ENCODE assay signal across 19 mouse cellular contexts in the genomic region with DNA sequence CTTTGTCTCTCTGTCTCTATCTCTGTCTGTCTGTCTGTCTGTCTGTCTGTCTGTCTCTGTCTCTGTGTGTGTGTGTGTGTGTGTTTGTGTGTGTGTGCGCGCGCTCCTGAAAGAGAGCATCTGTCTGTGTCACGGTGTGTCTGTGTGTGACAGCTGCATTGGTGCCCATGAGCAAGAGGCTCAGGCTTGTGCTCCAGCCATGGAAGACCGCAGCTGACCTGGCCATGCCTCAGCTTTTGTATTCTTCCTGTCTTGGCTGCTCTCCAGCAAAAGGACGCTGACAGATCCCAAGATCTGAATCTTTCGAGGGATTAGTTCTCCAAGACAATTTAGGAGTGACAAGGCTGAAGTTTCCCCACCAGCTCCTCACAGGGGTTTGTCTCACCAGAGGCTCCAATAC. TPM values are rescaled to one million over a fixed set of nuclear protein-coding genes. Genes with fewer than 3 reads are reported as not detected.
DNase-seq lines count a peak whose midpoint lies in the region; ATAC-seq and TF ChIP-seq lines count a peak whose summit lies in the region.
"Had no signal": no experiment of that assay in that cellular context is flagged by ENCODE, and none has a peak within 500 bp of the region (broad histone marks: within the 10 kb centered on the region; RNA-seq: fewer than 3 reads in every experiment).

No protein-coding gene starts in this region.

- H3K27ac ChIP-seq in embryonic facial prominence, embryonic 14.5 days (replicated peaks; ENCODE audit: low read depth, low read length), result peak overlapping the region; percentile 44; the same call in 1 of the 2 replicates
- H3K27ac ChIP-seq in embryonic facial prominence, embryonic 10.5 days (replicated peaks), result no peak overlapping the region
- H3K27ac ChIP-seq in lung, embryonic 14.5 days (ENCODE audit: low read depth), result peak overlapping the region; percentile 28; the same call in 1 of the 2 replicates
- peak overlapping the region; percentile 2; the same call in 1 of the 2 replicates for H3K27ac ChIP-seq in intestine, embryonic 16.5 days (ENCODE audit: low read length)
- H3K27ac ChIP-seq: forebrain, embryonic 15.5 days; hindbrain, embryonic 12.5 days had no signal

- no peak overlapping the region for H3ac ChIP-seq in C2C12 (ENCODE audit: control insufficient read depth, insufficient read length, low read depth)

- no peaks in the 10 kb centered on the region for H3K27me3 ChIP-seq in embryonic facial prominence, embryonic 14.5 days (replicated peaks; ENCODE audit: control insufficient read depth, insufficient read depth, low read length)
- peaks cover 21% of the 10 kb centered on the region for H3K27me3 ChIP-seq in embryonic facial prominence, embryonic 10.5 days (replicated peaks; ENCODE audit: low read depth, poor library complexity, severe bottlenecking)
- H3K27me3 ChIP-seq in lung, embryonic 14.5 days (ENCODE audit: insufficient read depth, low read length), result no peaks in the 10 kb centered on the region
- H3K27me3 ChIP-seq in C2C12 (ENCODE audit: control insufficient read depth, insufficient read depth, insufficient read length), result peaks cover 5% of the 10 kb centered on the region
- H3K27me3 ChIP-seq in intestine, embryonic 16.5 days (replicated peaks; ENCODE audit: control insufficient read depth, insufficient read depth, low read length), result no peaks in the 10 kb centered on the region
- H3K27me3 ChIP-seq: hindbrain, embryonic 12.5 days had no signal

- DNase-seq in embryonic facial prominence, embryonic 14.5 days (ENCODE audit: low spot score), result peak; percentile 54
- DNase-seq in embryonic facial prominence, embryonic 10.5 days (ENCODE audit: low spot score), result no peak
- DNase-seq in lung, embryonic 14.5 days, result peak; percentile 51
- no peak for DNase-seq in lung, postnatal 36 days
- DNase-seq in embryo, embryonic 10.5 days (ENCODE audit: low spot score), result no peak
- DNase-seq: adrenal gland, adult 2 months; adrenal gland, postnatal 25 days; cerebellum, adult 2 months; gastrocnemius, postnatal 10 days; heart, adult 18-20 months; heart, postnatal 10 days; heart, postnatal 4 days had no signal

- TF ChIP-seq CTCF in lung, embryonic 14.5 days (IDR thresholded peaks at IDR 0.05; ENCODE audit: low read depth), result no peak
- TF ChIP-seq CTCF in C2C12 (IDR thresholded peaks at IDR 0.05; ENCODE audit: control insufficient read depth, insufficient read depth, insufficient read length), result no peak

- no peaks in the 10 kb centered on the region for H3K9me3 ChIP-seq in embryonic facial prominence, embryonic 14.5 days (ENCODE audit: control insufficient read depth, low read length)
- no peaks in the 10 kb centered on the region for H3K9me3 ChIP-seq in embryonic facial prominence, embryonic 10.5 days
- no peaks in the 10 kb centered on the region for H3K9me3 ChIP-seq in lung, embryonic 14.5 days (ENCODE audit: low read depth, low read length)
- H3K9me3 ChIP-seq in intestine, embryonic 16.5 days (ENCODE audit: control insufficient read depth, low read length), result no peaks in the 10 kb centered on the region
- H3K9me3 ChIP-seq: forebrain, embryonic 15.5 days; heart, embryonic 10.5 days; hindbrain, embryonic 12.5 days had no signal

- H3K36me3 ChIP-seq in embryonic facial prominence, embryonic 14.5 days (ENCODE audit: control insufficient read depth, insufficient read depth, low read length), result no peaks in the 10 kb centered on the region
- no peaks in the 10 kb centered on the region for H3K36me3 ChIP-seq in embryonic facial prominence, embryonic 10.5 days (replicated peaks)
- no peaks in the 10 kb centered on the region for H3K36me3 ChIP-seq in lung, embryonic 14.5 days (ENCODE audit: insufficient read depth)
- no peaks in the 10 kb centered on the region for H3K36me3 ChIP-seq in C2C12 (ENCODE audit: control insufficient read depth, insufficient read depth)
- no peaks in the 10 kb centered on the region for H3K36me3 ChIP-seq in intestine, embryonic 16.5 days (ENCODE audit: control insufficient read depth, insufficient read depth, low read length)
- H3K36me3 ChIP-seq: forebrain, embryonic 15.5 days; heart, embryonic 10.5 days; hindbrain, embryonic 12.5 days had no signal

- H3K79me2 ChIP-seq in C2C12 (ENCODE audit: control insufficient read depth, insufficient read depth), result no peaks in the 10 kb centered on the region

- H3K4me3 ChIP-seq in embryonic facial prominence, embryonic 14.5 days (ENCODE audit: low read depth, low read length), result no peak overlapping the region
- no peak overlapping the region for H3K4me3 ChIP-seq in embryonic facial prominence, embryonic 10.5 days
- no peak overlapping the region for H3K4me3 ChIP-seq in lung, embryonic 14.5 days (ENCODE audit: low read depth, low read length)
- no peak overlapping the region for H3K4me3 ChIP-seq in C2C12 (ENCODE audit: insufficient read depth, poor library complexity, severe bottlenecking)
- no peak overlapping the region for H3K4me3 ChIP-seq in intestine, embryonic 16.5 days (ENCODE audit: low read length)
- H3K4me3 ChIP-seq: forebrain, embryonic 15.5 days; heart, embryonic 10.5 days; hindbrain, embryonic 12.5 days had no signal

- no peak for ATAC-seq in embryonic facial prominence, embryonic 14.5 days (ENCODE audit: low read depth)
- ATAC-seq in lung, embryonic 14.5 days (ENCODE audit: insufficient read depth), result no peak
- no peak for ATAC-seq in intestine, embryonic 16.5 days
- ATAC-seq: forebrain, embryonic 15.5 days had no signal

- WGBS in embryonic facial prominence, embryonic 14.5 days, result 67% methylated on average over 7 of the region's 7 CpGs
- WGBS in embryonic facial prominence, embryonic 10.5 days, result 83% methylated on average over 7 of the region's 7 CpGs
- WGBS in lung, embryonic 14.5 days, result 55% methylated on average over 7 of the region's 7 CpGs
- 63% methylated on average over 7 of the region's 7 CpGs for WGBS in intestine, embryonic 16.5 days

- peaks cover 13% of the 10 kb centered on the region for H3K4me1 ChIP-seq in embryonic facial prominence, embryonic 14.5 days (ENCODE audit: control insufficient read depth, insufficient read depth, low read length)
- peaks cover 19% of the 10 kb centered on the region for H3K4me1 ChIP-seq in embryonic facial prominence, embryonic 10.5 days
- H3K4me1 ChIP-seq in lung, embryonic 14.5 days (ENCODE audit: insufficient read depth), result peaks cover 16% of the 10 kb centered on the region
- peaks cover 12% of the 10 kb centered on the region for H3K4me1 ChIP-seq in intestine, embryonic 16.5 days (ENCODE audit: control insufficient read depth, insufficient read depth, low read length)

- H3K4me2 ChIP-seq in embryonic facial prominence, embryonic 14.5 days (ENCODE audit: low read depth, low read length), result no peak overlapping the region
- H3K4me2 ChIP-seq in lung, embryonic 14.5 days, result no peak overlapping the region
- no peak overlapping the region for H3K4me2 ChIP-seq in intestine, embryonic 16.5 days (ENCODE audit: low read depth, low read length)
- H3K4me2 ChIP-seq: forebrain, embryonic 15.5 days; hindbrain, embryonic 12.5 days had no signal

- no peak overlapping the region for H3K9ac ChIP-seq in embryonic facial prominence, embryonic 14.5 days (ENCODE audit: low read depth, low read length)
- no peak overlapping the region for H3K9ac ChIP-seq in lung, embryonic 14.5 days
- H3K9ac ChIP-seq in intestine, embryonic 16.5 days (ENCODE audit: low read depth, low read length), result no peak overlapping the region
- H3K9ac ChIP-seq: forebrain, embryonic 15.5 days; hindbrain, embryonic 12.5 days had no signal

- no peaks in the 10 kb centered on the region for H3K79me3 ChIP-seq in C2C12 (ENCODE audit: low read depth)

TF ChIP-seq in C2C12, 6 proteins besides CTCF, POLR2A, EP300 and RAD21:
- TF ChIP-seq FOSL1 (IDR thresholded peaks at IDR 0.05; ENCODE audit: insufficient read depth, low read length, poor library complexity, severe bottlenecking) (no peak), CEBPB (IDR thresholded peaks at IDR 0.05; ENCODE audit: low read depth) (no peak), MYOD1 (IDR thresholded peaks at IDR 0.05; ENCODE audit: control insufficient read depth, insufficient read length, low read depth) (peak; percentile 27), USF1 (IDR thresholded peaks at IDR 0.05; ENCODE audit: low read depth) (no peak)

RNA-seq across cellular contexts. Expression of a gene that starts 1.5 kb away (rescaled TPM):
- polyA plus RNA-seq in embryonic facial prominence, embryonic 14.5 days (2014; fragmentation: Nextera tagmentation; extraction: Ambion mirVana), result 243 TPM in 2 replicates
- 6.5 and 11.8 TPM in 2 replicates for polyA plus RNA-seq in embryonic facial prominence, embryonic 10.5 days (2016; fragmentation: Nextera tagmentation; extraction: Ambion mirVana)
- 168 and 170 TPM in 2 replicates for polyA plus RNA-seq in lung, embryonic 14.5 days (2014; fragmentation: Nextera tagmentation; extraction: Ambion mirVana)
- 0.39 TPM for polyA plus RNA-seq in C2C12 (2012; fragmentation: generic; extraction: Trizol)
- 230 and 262 TPM in 2 replicates for polyA plus RNA-seq in intestine, embryonic 16.5 days (2015; fragmentation: Nextera tagmentation; extraction: Ambion mirVana)

RNA-seq across cellular contexts. Expression of a gene that starts 49.5 kb away (rescaled TPM):
- 0.11 TPM in 1 of 2 replicates, not detected in the other for polyA plus RNA-seq in embryonic facial prominence, embryonic 14.5 days (2014; fragmentation: Nextera tagmentation; extraction: Ambion mirVana)
- not detected in 2 replicates for polyA plus RNA-seq in embryonic facial prominence, embryonic 10.5 days (2016; fragmentation: Nextera tagmentation; extraction: Ambion mirVana)
- 0.12 TPM in 1 of 2 replicates, not detected in the other for polyA plus RNA-seq in lung, embryonic 14.5 days (2014; fragmentation: Nextera tagmentation; extraction: Ambion mirVana)
- not detected for polyA plus RNA-seq in C2C12 (2012; fragmentation: generic; extraction: Trizol)
- polyA plus RNA-seq in intestine, embryonic 16.5 days (2015; fragmentation: Nextera tagmentation; extraction: Ambion mirVana), result 0.87 and 1.5 TPM in 2 replicates
- polyA plus RNA-seq: cerebellum, adult 2 months; forebrain, embryonic 11.5 days; forebrain, embryonic 15.5 days; frontal cortex, adult 2 months; hindbrain, embryonic 12.5 days had no signal

Comparison
In these comparisons a context has a peak if more than half of its experiments do, and no peak if none do; other contexts are left out.
1. DNase-seq: peak in embryonic facial prominence, embryonic 14.5 days (single experiment) and lung, embryonic 14.5 days (single experiment); none in embryonic facial prominence, embryonic 10.5 days (single experiment), lung, postnatal 36 days (single experiment) and embryo, embryonic 10.5 days (single experiment).
2. RNA of a gene that starts 1.5 kb away (polyA plus RNA-seq): 243 TPM in embryonic facial prominence, embryonic 14.5 days, 230 to 262 TPM in intestine, embryonic 16.5 days and 168 to 170 TPM in lung, embryonic 14.5 days; 6.5 to 11.8 TPM in embryonic facial prominence, embryonic 10.5 days and 0.39 TPM in C2C12 (single experiment); every median in the first group is over 10 times any median in the second.